Mouse (Mus musculus): ENCODE data around the gene Sh3kbp1.
A peak's percentile ranks its signal among the peaks of the same experiment; 100 is the strongest.

The Sh3kbp1 gene

DNA sequence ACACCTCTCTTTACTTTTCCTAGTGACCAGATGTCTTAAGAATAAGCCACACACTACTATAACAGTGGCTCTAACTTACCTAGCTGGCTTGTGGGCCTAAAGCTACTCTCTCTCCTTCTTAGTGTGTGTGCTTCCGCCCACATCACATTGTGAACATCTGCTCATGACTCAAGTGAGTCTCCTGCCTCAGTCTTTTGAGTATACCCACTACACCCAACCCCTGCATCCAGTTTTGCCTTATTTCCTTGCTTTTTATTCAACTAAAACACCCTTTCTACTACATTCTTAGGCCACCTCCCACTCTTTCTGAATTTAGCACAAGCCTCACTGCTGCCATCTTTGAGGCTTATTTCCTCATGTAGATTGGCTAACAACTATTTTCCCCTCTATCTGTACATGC is 229.8 kb downstream of the Sh3kbp1 start:
- no peak for DNase-seq

DNA sequence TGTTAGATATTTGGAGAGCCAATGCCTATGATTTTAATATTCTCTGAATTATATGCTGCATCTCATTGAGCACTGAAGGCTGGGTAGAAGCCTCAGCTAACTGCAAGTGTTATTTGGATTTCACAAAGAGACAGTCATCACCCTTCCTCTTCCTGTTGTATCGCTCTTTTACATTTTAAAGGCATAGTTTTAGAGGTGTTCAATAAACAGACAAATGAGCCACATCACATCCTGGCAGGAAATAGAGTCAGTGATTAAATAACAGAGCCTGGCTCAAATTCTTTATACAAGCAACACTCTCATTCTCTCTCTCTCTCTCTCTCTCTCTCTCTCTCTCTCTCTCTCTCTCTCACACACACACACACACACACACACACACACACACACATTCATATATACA is 231.1 kb downstream of the Sh3kbp1 start:
- DNase-seq: no peak

GRCm38 (mm10) chrX:159860841-159861530 is 233.9 kb downstream of the Sh3kbp1 start:
- no peak for DNase-seq

GRCm38 (mm10) chrX:159867660-159868059 is 240.6 kb downstream of the Sh3kbp1 start:
- DNase-seq: no peak

GRCm38 (mm10) chrX:159872521-159872920 is 245.4 kb downstream of the Sh3kbp1 start:
- no peak for DNase-seq

DNA sequence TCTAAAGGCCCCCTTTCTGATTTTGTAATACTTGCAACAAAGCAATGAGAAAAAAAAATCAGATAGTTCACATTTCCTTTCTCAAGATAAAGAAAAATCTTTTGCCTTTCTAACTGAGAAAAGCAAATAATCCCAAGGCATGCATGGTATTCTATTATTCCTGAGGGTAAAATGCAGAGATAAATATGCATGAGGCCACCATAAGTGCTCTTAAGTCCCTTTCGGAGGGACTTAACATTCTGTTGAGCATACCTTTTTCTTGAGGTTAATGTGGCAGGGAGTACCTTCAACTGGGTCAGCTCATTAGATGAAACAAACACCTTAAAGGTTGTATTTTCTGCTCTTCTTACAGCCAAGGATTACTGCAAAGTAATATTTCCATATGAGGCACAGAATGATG is 250.7 kb downstream of the Sh3kbp1 start:
- no peak for DNase-seq

DNA sequence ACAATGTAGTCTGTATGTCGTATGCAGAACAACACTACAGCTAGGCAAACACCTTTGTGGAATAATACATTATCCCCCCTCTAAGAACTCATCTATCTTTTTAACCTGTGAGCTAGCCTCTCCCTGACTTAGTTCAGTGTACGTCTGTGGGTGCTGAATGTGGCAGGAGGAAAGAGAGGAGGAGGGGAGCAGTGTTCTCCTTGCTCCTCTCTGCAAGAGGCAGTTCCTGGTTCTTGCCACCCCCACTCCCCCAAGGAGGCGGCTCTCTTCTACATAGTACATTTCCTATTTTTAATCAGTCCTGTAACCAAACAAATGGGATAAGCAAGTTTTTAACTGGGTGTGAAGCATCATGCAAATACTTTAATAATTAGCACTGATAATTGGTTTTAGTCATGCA is 252.4 kb downstream of the Sh3kbp1 start:
- no peak for DNase-seq

DNA sequence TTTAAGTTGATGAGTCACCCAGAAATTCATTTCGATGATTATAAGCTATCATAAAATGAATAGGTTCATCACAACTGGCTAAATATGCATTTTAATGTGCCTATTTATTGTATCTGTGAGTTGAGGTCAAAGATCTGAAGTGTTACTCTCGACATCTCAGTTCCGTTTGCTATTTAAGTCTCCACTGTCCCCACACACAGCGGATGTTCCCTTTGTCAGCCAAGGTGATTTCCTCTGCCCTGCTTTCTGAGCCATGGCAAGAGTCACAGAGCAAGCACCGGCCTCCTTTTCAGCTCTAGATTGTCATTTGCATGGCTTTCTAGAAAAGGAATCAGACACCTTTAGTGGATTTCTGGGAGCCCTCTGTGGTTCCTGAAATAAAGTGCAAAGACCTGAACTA is 254.5 kb downstream of the Sh3kbp1 start:
- DNase-seq: no peak

DNA sequence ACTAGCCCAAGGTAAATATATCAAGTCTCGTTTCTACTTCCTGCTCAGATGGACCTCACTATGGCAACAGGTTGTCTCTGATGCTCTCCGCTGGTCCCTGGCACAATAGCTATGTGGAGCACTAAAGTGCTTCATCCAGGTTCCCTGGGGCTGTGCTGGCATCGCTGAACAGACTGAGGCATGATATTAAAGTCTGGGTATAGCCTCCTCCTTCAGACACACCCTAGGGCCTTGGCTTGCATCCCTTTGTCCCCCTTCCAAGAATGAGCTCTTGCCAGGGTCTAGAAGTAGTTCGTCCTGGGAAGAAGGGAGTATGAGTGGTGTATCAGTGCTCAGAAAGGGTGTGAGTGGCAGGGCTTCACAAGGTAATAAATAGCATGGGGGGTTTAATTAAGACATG is 269.5 kb downstream of the Sh3kbp1 start:
- DNase-seq: peak; percentile 8

GRCm38 (mm10) chrX:159898110-159898509 is 271.0 kb downstream of the Sh3kbp1 start:
- no peak for DNase-seq

DNA sequence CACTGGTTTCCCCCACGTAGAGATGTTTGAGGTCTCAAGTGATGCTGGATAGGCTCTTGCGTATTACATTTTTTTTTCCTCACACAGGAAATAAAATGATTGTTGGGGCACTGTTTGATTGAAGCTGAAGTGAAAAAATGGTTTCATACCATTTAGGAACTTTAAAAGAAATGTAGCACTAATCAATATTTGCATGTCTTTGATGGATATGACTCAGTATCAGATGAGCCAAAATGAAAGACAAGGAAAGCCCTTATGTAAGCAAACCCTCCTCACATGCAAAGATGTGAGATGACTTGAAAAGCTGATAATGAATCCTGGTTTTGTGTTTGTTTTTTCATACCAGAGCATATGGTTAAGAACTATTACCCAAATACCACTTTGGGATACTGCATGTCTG is 272.0 kb downstream of the Sh3kbp1 start:
- DNase-seq: no peak

DNA sequence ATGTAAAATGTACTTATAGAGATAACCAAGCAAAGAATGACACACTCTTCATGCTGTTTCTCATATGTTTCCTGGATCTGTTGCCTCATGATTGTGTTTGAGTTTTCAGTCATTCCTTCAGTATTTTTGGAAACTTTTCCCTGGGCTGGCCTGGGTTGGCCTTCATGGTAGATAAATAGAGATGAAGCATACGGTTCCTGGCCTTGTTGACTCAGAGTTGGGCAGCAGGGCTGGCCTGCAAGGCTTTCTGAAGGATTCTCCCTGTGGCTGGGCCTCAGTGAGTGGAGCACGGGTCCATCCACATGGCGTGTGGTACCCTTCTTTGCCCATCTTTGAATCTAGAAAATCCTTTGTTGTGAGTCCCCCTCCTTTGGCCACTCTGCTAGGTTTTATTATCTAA is 276.3 kb downstream of the Sh3kbp1 start:
- no peak for DNase-seq

GRCm38 (mm10) chrX:159907703-159908102 is 280.6 kb downstream of the Sh3kbp1 start:
- DNase-seq: no peak

- DNase-seq: no peak
Measured at GRCm38 (mm10) chrX:159909446-159910277, 282.6 kb downstream of the Sh3kbp1 start.

DNA sequence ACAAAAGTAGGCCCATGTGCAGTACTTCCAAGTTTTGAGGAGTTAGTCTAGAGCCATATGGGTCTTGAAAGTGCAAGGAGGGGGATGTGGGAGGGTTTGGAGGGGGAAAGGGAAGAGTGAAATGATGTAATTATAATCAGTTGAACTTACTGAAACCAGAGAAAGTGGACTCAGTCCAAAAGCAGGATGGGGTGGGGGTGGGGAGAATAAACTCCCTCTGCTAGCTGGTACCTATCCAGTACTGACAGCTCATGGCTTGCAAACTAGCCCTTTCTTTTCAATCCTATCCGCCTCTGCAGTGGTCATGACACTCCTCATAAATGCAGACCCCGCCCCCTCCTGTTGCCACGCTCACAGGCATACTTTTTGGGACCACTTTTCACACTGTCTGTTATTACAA is 283.5 kb downstream of the Sh3kbp1 start:
- no peak for DNase-seq

DNA sequence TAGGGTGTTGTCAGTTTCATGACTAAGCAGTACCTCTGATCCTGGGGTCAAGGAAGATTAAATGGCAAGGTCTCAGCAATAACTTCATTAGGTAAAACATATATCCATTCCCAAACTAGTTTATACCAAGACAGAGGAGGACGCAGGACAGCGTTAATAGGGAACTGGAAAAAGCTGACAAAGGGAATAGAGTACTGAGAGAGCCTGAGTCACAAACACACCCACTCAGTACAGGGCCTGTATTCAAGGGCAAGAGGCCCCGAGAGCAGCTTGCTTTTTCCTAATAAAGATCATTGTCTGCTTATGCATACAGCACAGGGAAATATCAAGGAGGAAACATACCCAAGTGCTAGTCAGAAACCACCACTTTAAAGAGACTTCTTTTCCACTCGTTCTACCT is 284.5 kb downstream of the Sh3kbp1 start:
- DNase-seq: no peak

- DNase-seq: no peak
Measured at GRCm38 (mm10) chrX:159912061-159912460, 285.0 kb downstream of the Sh3kbp1 start.

DNA sequence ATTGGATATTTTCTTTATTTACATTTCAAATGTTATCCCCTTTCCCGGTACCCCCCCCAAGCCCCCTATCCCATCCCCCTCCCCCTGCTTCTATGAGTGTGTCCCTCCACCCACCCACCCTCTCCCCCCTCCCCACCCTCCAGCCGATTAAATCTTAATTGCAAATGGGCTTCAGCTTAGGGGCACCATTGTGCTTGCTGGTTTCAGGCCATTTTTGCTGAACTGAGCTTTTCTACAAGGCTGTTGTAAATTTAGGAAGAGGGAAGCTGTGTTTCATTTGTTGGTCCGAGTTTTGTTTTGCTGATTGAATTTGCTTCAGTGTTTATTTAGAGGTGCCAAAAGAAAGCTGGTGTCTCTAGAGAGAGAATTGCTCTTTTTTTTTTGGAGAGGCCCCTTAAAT is 286.4 kb downstream of the Sh3kbp1 start:
- DNase-seq: no peak

DNA sequence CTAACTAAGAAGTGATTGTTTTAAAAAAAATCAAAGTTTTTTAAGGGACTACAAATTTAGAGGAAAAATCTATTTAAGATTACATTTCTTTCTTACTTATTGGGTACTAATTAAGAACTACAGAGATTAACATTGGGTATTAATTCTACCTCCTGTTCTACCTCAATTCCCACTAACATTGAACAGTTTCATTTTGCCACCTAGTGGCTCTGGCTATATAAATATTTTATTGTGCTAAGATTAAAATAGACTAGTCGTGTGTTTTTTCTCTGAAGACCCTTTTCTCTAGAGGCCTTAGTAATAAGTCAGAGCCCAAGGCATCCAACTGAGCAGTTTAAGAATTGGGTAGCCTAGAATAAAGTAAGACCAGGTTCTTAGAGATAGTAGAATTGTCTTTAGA is 288.1 kb downstream of the Sh3kbp1 start:
- no peak for DNase-seq

GRCm38 (mm10) chrX:159924759-159925158 is 297.7 kb downstream of the Sh3kbp1 start:
- no peak for DNase-seq

DNA sequence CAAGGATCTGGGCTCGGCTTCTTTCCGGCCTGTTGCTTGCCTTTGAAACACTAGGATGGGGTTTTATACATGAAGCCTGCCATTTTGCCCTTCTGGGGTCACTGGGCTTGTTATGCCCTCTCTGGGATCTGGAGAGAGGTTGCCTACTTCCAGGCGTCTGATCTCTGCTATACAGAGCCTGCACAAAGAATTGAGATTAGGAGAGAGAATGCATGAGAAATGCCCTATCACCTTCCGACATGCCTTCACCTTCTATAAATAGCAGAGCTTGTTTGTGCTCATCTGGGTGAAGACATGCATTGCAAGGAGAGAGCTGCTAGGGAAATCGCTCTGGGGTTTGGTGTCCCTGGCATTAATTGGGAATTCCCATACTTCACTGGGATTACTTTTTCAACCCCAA is 301.1 kb downstream of the Sh3kbp1 start:
- no peak for DNase-seq

DNA sequence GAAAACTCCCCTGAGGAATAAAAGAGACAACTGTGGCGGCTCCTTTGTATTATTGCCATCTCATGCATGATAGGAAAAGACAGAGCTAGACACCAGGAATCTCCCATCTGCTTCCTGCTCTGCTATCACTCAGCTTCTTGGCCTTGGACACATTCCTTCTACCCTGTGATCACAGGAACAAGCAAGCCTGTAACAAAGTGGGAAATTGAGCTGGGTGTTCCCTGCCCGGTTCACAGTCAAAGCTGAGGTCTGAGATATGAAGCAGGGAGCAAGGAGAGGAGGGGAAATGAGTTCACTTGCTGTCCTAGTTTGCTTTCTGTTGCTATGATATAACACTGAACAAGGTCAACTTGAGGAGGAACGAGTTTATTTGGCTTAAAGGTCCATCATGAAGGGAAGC is 301.8 kb downstream of the Sh3kbp1 start:
- no peak for DNase-seq

GRCm38 (mm10) chrX:159932027-159932426 is 305.0 kb downstream of the Sh3kbp1 start:
- DNase-seq: no peak

DNA sequence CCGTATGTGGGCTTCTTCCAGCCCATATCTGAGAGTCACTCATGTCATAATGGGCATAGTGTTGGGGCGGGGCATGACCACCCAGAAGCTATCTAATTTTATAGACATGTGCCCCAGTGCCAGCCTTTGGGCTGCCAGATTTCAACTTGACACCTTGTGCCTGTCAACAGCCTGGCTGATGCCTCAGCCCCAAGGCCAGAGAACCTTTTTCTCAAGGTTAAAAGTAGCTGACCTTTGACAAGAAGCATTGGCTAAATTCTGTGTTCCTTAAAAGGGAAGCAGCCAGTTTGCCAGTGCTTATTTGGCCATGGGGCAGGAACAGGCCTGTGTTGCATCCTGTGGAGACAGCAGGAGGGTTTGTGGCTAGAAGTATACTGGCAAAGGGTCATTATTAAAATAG is 315.5 kb downstream of the Sh3kbp1 start:
- no peak for DNase-seq

- DNase-seq: no peak
Measured at GRCm38 (mm10) chrX:159943586-159943985, 316.5 kb downstream of the Sh3kbp1 start.

Measured in cerebellum, postnatal 36 days (tissue).